Mouse (Mus musculus): ENCODE results near the gene Mid1. TPM values are rescaled to one million over a fixed set of nuclear protein-coding genes. Genes with fewer than 3 reads are reported as not detected.

The Mid1 gene
- total and polyA plus RNA-seq, 2 experiments from 2014 or later: 3.3 to 7.8 TPM

DNA sequence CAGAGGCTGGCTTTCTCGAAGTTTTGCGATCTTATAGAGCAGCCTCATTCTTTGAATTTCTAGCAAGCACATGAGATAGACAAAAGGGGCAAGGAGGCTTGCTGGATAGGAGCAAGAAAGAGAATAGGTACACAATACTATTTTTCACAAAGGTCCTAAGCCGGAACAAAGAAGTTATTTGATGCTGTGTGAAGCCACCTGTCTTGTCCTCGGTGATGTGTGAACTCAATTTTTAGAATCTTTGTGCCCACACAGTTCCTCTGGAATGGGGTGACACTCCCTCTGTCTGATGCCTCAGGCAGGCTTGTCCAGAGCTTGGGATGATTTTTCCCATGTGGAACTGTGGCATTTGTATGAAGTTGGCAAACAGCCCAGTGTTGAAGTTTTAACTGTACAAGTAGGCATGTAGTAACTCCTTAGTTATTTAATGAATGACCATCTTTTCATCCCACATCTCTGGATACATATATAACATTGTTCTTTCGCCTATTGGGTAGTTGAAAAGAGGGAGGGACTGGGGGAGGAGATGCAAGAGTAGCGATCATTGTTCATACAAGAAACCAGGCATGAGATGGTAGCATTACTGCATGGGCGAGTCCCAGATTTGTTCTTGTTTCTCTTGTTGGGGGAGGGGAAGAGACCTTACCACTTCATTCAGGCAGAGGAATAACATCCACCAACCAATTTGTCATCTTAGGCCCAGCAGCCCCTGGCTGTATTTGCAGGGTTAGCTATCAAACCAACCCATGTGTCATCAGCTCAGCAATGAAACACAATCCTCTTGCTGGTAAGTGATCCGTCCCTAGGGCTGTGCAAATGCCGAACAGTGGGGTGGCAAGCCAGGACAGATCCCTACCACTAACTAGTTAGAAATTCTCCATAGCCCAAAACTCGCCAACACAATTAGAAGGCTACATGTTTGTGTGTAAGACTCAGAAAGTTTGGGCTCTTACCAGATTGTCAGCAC lies 196.5 kb downstream of the Mid1 start:
- no peak overlapping the region for H3K9ac ChIP-seq (replicated peaks; ENCODE audit: low read length, poor library complexity, severe bottlenecking)
- no peak for TF ChIP-seq CTCF (IDR thresholded peaks at IDR 0.05)
- H3K4me1 ChIP-seq (ENCODE audit: insufficient read depth, low read length): no peaks in the 10 kb centered on the region
- no peaks in the 10 kb centered on the region for H3K27me3 ChIP-seq (ENCODE audit: insufficient read depth, low read length)
- peak overlapping the region; percentile 63 for H3K4me2 ChIP-seq (ENCODE audit: low read depth, low read length, poor library complexity, severe bottlenecking)
- H3K4me3 ChIP-seq (ENCODE audit: low read depth, low read length): peak overlapping the region; percentile 46
- no peaks in the 10 kb centered on the region for H3K9me3 ChIP-seq (ENCODE audit: low read length)
- no peak for DNase-seq (ENCODE audit: low spot score)
- ATAC-seq (ENCODE audit: low FRiP score): no peak
- no peak overlapping the region for H3K27ac ChIP-seq (ENCODE audit: low read depth, low read length)
- H3K36me3 ChIP-seq (ENCODE audit: insufficient read depth, low read length): no peaks in the 10 kb centered on the region
- WGBS: 36% methylated on average over 10 of the region's 10 CpGs

DNA sequence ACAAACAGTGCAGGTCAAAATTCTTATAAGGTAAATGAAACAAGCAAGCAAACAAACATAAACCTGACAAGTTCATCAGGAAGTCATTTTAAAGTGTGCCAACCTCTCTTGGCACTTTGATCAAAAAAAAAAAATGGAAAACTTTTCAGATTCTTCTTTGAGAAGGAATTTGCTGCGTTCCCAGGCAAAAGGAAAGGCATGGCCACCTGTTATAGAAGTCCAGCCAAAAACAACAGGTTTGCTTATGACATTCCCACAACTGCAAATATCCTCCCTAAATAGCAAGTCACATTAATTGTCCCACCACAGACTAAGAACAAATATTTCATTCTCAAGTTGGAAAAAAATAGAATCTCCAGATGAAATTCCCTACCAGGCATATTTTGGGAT lies 197.2 kb downstream of the Mid1 start:
- no peak for TF ChIP-seq CTCF (IDR thresholded peaks at IDR 0.05)
- Histone ChIP-seq H3K4me1 (ENCODE audit: insufficient read depth, low read length) (no peaks in the 10 kb centered on the region), H3K27ac (ENCODE audit: low read depth, low read length) (no peak overlapping the region), H3K9ac (replicated peaks; ENCODE audit: low read length, poor library complexity, severe bottlenecking) (no peak overlapping the region), H3K9me3 (ENCODE audit: low read length) (no peaks in the 10 kb centered on the region), H3K4me2 (ENCODE audit: low read depth, low read length, poor library complexity, severe bottlenecking) (no peak overlapping the region), H3K27me3 (ENCODE audit: insufficient read depth, low read length) (no peaks in the 10 kb centered on the region), H3K36me3 (ENCODE audit: insufficient read depth, low read length) (no peaks in the 10 kb centered on the region), H3K4me3 (ENCODE audit: low read depth, low read length) (no peak overlapping the region)
- ATAC-seq (ENCODE audit: low FRiP score) (no peak), DNase-seq (ENCODE audit: low spot score) (no peak)
- 63% methylated on average over 1 of the region's 1 CpGs for WGBS

DNA sequence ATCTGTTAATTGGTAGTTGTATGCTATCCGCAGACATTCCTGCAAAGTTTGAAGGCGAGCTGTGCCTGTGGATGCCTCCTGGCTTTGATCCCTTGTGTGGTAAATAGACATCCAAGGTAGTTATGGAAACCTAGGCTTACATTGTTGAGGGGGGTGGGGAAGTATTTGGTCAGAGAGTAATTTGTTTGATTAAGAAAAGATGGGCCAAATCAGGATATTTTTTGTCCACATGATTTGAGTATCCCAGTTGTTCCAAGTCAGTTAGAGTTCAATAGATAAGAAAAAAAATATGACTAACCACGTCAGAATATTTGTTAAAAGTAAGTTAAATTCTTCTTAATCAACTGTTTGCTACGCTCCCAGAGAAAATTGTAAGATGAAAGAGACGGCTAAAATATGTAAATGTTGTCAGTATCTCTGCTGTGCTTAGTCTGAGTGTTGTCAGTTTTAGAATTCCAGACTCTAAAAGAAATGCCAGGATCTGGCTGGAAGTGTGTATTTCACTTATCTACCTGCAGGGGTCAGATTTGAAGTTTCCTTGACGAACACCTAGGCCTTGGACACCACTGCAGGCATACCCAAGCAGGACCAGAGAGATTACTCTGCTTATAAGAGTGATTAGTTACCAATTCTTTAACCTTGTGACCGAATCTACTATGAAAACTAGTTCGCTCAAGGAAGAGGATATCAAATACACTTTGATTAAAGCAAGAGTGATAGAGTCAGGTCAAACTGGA lies 198.7 kb downstream of the Mid1 start:
- H3K4me3 ChIP-seq (ENCODE audit: low read depth, low read length): no peak overlapping the region
- no peak overlapping the region for H3K9ac ChIP-seq (replicated peaks; ENCODE audit: low read length, poor library complexity, severe bottlenecking)
- no peaks in the 10 kb centered on the region for H3K9me3 ChIP-seq (ENCODE audit: low read length)
- WGBS: 33% methylated on average over 8 of the region's 8 CpGs
- TF ChIP-seq CTCF (IDR thresholded peaks at IDR 0.05): peak; percentile 60
- no peaks in the 10 kb centered on the region for H3K36me3 ChIP-seq (ENCODE audit: insufficient read depth, low read length)
- H3K27ac ChIP-seq (ENCODE audit: low read depth, low read length): no peak overlapping the region
- peak; percentile 38 for DNase-seq (ENCODE audit: low spot score)
- ATAC-seq (ENCODE audit: low FRiP score): no peak
- H3K4me1 ChIP-seq (ENCODE audit: insufficient read depth, low read length): no peaks in the 10 kb centered on the region
- H3K27me3 ChIP-seq (ENCODE audit: insufficient read depth, low read length): no peaks in the 10 kb centered on the region
- no peak overlapping the region for H3K4me2 ChIP-seq (ENCODE audit: low read depth, low read length, poor library complexity, severe bottlenecking)

- ATAC-seq (ENCODE audit: low FRiP score): no peak
- H3K27ac ChIP-seq (ENCODE audit: low read depth, low read length): no peak overlapping the region
These were observed 205.5 kb downstream of the Mid1 start for GRCm38 (mm10) chrX:169890541-169890940.

GRCm38 (mm10) chrX:169892100-169892499 lies 207.1 kb downstream of the Mid1 start:
- no peak for TF ChIP-seq CTCF (IDR thresholded peaks at IDR 0.05)
- Histone ChIP-seq H3K27me3 (ENCODE audit: insufficient read depth, low read length) (no peaks in the 10 kb centered on the region), H3K4me3 (ENCODE audit: low read depth, low read length) (no peak overlapping the region), H3K36me3 (ENCODE audit: insufficient read depth, low read length) (no peaks in the 10 kb centered on the region), H3K4me1 (ENCODE audit: insufficient read depth, low read length) (no peaks in the 10 kb centered on the region), H3K27ac (ENCODE audit: low read depth, low read length) (no peak overlapping the region), H3K9ac (replicated peaks; ENCODE audit: low read length, poor library complexity, severe bottlenecking) (no peak overlapping the region), H3K9me3 (ENCODE audit: low read length) (no peaks in the 10 kb centered on the region), H3K4me2 (ENCODE audit: low read depth, low read length, poor library complexity, severe bottlenecking) (no peak overlapping the region)
- ATAC-seq (ENCODE audit: low FRiP score) (no peak), DNase-seq (ENCODE audit: low spot score) (no peak)

More at GRCm38 (mm10) chrX:169890541-169890940, 205.5 kb downstream of the Mid1 start:
- H3K9me3 ChIP-seq (ENCODE audit: low read length): no peaks in the 10 kb centered on the region
- no peak for DNase-seq (ENCODE audit: low spot score)
- H3K36me3 ChIP-seq (ENCODE audit: insufficient read depth, low read length): no peaks in the 10 kb centered on the region
- no peaks in the 10 kb centered on the region for H3K4me1 ChIP-seq (ENCODE audit: insufficient read depth, low read length)
- 50% methylated on average over 4 of the region's 4 CpGs for WGBS
- no peak overlapping the region for H3K4me3 ChIP-seq (ENCODE audit: low read depth, low read length)
- H3K9ac ChIP-seq (replicated peaks; ENCODE audit: low read length, poor library complexity, severe bottlenecking): no peak overlapping the region
- no peaks in the 10 kb centered on the region for H3K27me3 ChIP-seq (ENCODE audit: insufficient read depth, low read length)
- no peak overlapping the region for H3K4me2 ChIP-seq (ENCODE audit: low read depth, low read length, poor library complexity, severe bottlenecking)
- no peak for TF ChIP-seq CTCF (IDR thresholded peaks at IDR 0.05)

DNA sequence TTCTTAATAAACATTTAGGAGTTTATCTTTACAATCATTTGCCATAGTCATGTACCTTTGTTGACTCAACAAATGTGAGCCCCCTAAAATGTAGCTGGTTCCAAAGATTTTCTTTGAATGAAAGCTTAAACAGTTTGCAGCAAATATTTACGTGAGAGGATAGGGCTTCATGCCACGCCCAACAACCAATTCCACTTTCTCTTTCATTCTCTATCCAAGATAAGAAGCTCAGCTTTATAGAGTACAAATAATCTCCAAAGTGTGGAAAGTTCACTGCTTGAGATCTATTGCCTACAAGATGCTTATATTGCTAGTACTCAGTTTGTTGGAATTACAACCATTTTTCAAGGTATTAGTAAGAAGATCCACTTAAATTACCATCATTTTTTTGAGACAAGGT lies 207.6 kb downstream of the Mid1 start:
- H3K4me3 ChIP-seq (ENCODE audit: low read depth, low read length): no peak overlapping the region
- no peak for ATAC-seq (ENCODE audit: low FRiP score)
- no peaks in the 10 kb centered on the region for H3K27me3 ChIP-seq (ENCODE audit: insufficient read depth, low read length)
- H3K4me2 ChIP-seq (ENCODE audit: low read depth, low read length, poor library complexity, severe bottlenecking): no peak overlapping the region
- H3K27ac ChIP-seq (ENCODE audit: low read depth, low read length): no peak overlapping the region
- WGBS: 77% methylated on average over 2 of the region's 2 CpGs
- no peaks in the 10 kb centered on the region for H3K4me1 ChIP-seq (ENCODE audit: insufficient read depth, low read length)
- H3K36me3 ChIP-seq (ENCODE audit: insufficient read depth, low read length): no peaks in the 10 kb centered on the region
- DNase-seq (ENCODE audit: low spot score): no peak
- no peaks in the 10 kb centered on the region for H3K9me3 ChIP-seq (ENCODE audit: low read length)
- H3K9ac ChIP-seq (replicated peaks; ENCODE audit: low read length, poor library complexity, severe bottlenecking): no peak overlapping the region
- no peak for TF ChIP-seq CTCF (IDR thresholded peaks at IDR 0.05)
